Mouse (Mus musculus) heart, postnatal 0 days (tissue): ENCODE measurements at regions not wholly inside any gene's neighbourhood (a gene's known extent, or its start where the extent isn't known, plus 50 kb on each side); places are given as distances from the start of the nearest gene placed in this dataset.

Source experiments
- ATAC-seq: fragments of 200-750 bp; cut with Nextera tagmentation; 2 replicates; pipeline ENCODE4 v1.8.0; 2017; ENCODE audit warnings: low read depth, moderate number of reproducible peaks, moderate library complexity; ENCODE audit not compliant: insufficient read depth
- DNase-seq: peaks from one replicate; pipeline ENCODE4 v3.0.0-alpha.2; 2016; ENCODE audit warnings: low spot score
- H3K27ac ChIP-seq: fragments of 300-500 bp; sonication (generic); 2 replicates; pipeline ENCODE4 v1.5.1; 2014; ENCODE audit warnings: low read depth, mild to moderate bottlenecking
- H3K27me3 ChIP-seq: fragments of 300-500 bp; sonication (generic); 2 replicates; pipeline ENCODE4 v1.6.1; 2014; ENCODE audit warnings: low read length, mixed read lengths; ENCODE audit not compliant: control insufficient read depth, insufficient read depth
- H3K36me3 ChIP-seq: fragments of 300-500 bp; sonication (generic); replicated peaks from 2 replicates; pipeline ENCODE4 v1.6.1; 2014; ENCODE audit warnings: low read length, mixed read lengths; ENCODE audit not compliant: control insufficient read depth, insufficient read depth
- H3K4me1 ChIP-seq: fragments of 300-500 bp; sonication (generic); 2 replicates; pipeline ENCODE4 v1.6.1; 2014; ENCODE audit warnings: antibody characterized with exemption; ENCODE audit not compliant: control insufficient read depth, insufficient read depth
- H3K4me2 ChIP-seq: fragments of 300-500 bp; sonication (generic); 2 replicates; pipeline ENCODE4 v1.6.1; 2014; ENCODE audit warnings: low read depth, mild to moderate bottlenecking, low read length, moderate library complexity
- H3K4me3 ChIP-seq: fragments of 300-500 bp; sonication (generic); 2 replicates; pipeline ENCODE4 v1.5.1; 2014; ENCODE audit warnings: low read depth, low read length
- H3K9ac ChIP-seq: fragments of 300-500 bp; sonication (generic); replicated peaks from 2 replicates; pipeline ENCODE4 v1.6.1; 2014; ENCODE audit warnings: low read depth, low read length, mixed read lengths
- H3K9me3 ChIP-seq: fragments of 300-500 bp; sonication (generic); replicated peaks from 2 replicates; pipeline ENCODE4 v1.6.1; 2016; ENCODE audit warnings: low read length; ENCODE audit not compliant: control insufficient read depth
- CTCF ChIP-seq: IDR thresholded peaks from 2 replicates; pipeline ENCODE4 v1.5.1; 2016; ENCODE audit warnings: antibody characterized with exemption, control low read depth, low read depth
- EP300 ChIP-seq: IDR thresholded peaks from 2 replicates; pipeline ENCODE4 v1.6.1; 2016; ENCODE audit warnings: antibody characterized with exemption, low read depth
- WGBS: fragments of 180-500 bp; shearing (Covaris S2); extraction: QIAGEN DNeasy Blood & Tissue Kit; methylation state at CpG from one replicate; pipeline ENCODE4 v1.1.7; 2014; 5-methylcytosine and 5-hydroxymethylcytosine counted together

DNA sequence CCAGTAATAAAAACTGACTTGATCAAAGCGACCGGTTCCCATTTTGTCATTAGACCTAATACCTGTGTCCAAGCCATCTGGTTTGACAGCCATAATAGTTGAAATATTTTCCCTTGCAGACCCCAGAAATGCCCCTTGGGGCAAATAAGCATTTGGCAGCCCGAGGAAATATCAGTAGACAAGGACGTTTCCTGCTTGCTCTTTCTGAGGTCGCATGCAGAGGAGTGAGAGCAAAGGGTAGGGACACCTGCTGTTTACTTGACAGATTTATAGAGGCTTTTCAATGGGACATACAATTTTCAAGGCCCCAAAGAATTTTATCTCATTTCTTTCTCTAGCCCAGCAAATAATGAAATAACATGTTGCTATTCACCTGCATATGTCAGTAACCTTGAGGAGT is 73.5 kb downstream of the Csl start:
- TF ChIP-seq EP300 (no peak), CTCF (no peak)
- WGBS, result 65% methylated on average over 5 of the region's 5 CpGs
- H3K4me3 ChIP-seq, result no peak overlapping the region
- DNase-seq (no peak), ATAC-seq (no peak)
- no peak overlapping the region for H3K27ac ChIP-seq
- peaks cover 13% of the 10 kb centered on the region for H3K4me1 ChIP-seq
- no peak overlapping the region for H3K4me2 ChIP-seq
- no peak overlapping the region for H3K9ac ChIP-seq
- no peaks in the 10 kb centered on the region for H3K27me3 ChIP-seq
- no peaks in the 10 kb centered on the region for H3K36me3 ChIP-seq
- no peaks in the 10 kb centered on the region for H3K9me3 ChIP-seq

DNA sequence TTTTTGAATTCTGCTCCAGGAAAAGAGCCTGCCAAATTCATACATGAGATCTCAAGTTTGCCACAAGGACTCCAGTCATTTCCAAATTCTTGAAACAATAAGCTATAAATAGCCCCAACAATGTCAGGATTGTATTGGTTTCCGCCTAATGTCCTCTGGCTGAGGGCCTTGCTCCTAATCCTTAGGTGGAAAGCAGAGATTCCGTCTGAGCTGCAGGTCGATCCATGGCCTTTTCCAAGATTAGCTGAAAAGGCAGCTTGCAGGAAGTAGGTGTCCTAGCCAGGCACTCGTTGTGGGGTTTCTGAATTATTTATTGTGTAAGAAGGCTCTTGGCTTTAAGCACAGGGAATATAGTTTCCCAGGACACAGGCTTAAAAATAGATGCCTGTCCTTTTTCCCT is 72.4 kb downstream of the Csl start:
- ATAC-seq (peak; percentile 36; the same call in 1 of the 2 replicates), DNase-seq (peak; percentile 43)
- H3K27me3 ChIP-seq, result no peaks in the 10 kb centered on the region
- 19% methylated on average over 4 of the region's 4 CpGs for WGBS
- no peak overlapping the region for H3K4me2 ChIP-seq
- H3K27ac ChIP-seq, result peak overlapping the region; percentile 57
- H3K9me3 ChIP-seq, result no peaks in the 10 kb centered on the region
- H3K9ac ChIP-seq, result no peak overlapping the region
- H3K4me3 ChIP-seq, result no peak overlapping the region
- peaks cover 13% of the 10 kb centered on the region for H3K4me1 ChIP-seq
- TF ChIP-seq CTCF, result no peak
- no peaks in the 10 kb centered on the region for H3K36me3 ChIP-seq

DNA sequence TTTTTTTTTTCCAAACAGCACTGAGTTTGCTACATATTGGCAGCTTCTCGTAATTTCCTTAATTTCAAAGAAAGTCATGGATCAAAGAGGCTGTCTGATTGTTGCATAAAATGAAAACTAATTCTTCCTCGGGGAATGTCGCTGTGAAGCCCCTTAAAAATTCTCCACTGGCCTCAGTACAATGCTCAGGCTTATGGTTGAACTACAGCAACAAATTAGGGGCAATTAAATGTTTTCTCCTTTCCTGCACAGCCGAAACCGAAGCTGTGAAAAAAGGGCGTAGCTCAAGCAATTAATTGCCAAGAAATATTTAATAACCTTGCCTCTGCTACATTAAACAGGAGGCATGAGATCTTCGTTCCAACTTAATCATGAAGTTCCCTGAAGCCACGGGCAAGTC is 61.8 kb downstream of the Csl start:
- no peak overlapping the region for H3K4me3 ChIP-seq
- H3K36me3 ChIP-seq, result no peaks in the 10 kb centered on the region
- DNase-seq (no peak), ATAC-seq (no peak)
- H3K4me2 ChIP-seq, result no peak overlapping the region
- H3K9me3 ChIP-seq, result no peaks in the 10 kb centered on the region
- H3K27me3 ChIP-seq, result no peaks in the 10 kb centered on the region
- H3K27ac ChIP-seq, result no peak overlapping the region
- 77% methylated on average over 8 of the region's 8 CpGs for WGBS
- H3K9ac ChIP-seq, result no peak overlapping the region
- no peak for TF ChIP-seq CTCF
- no peak for TF ChIP-seq EP300
- H3K4me1 ChIP-seq, result no peaks in the 10 kb centered on the region

DNA sequence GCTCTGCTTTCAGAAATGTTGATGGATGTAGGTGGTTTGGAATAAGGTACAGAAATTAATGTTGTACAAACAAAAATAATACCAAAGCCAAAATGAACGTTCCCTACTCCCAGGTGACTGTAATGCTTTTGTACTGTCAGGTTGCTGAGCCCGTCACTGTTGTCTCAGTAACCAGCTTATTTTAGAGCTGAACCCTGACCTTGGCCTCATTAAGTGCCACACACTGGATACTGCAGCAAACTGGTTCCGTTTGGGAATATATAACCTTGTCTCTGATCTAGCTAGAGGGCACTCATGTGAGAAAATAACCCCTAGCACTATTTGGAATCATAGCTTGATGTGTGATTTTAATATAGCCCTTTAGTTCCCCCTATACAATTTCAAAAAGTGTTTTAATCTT is 60.0 kb downstream of the Csl start:
- TF ChIP-seq EP300, result no peak
- no peak for TF ChIP-seq CTCF
- 43% methylated on average over 3 of the region's 3 CpGs for WGBS
- no peak for ATAC-seq
- Histone ChIP-seq H3K4me3 (no peak overlapping the region), H3K4me1 (no peaks in the 10 kb centered on the region), H3K27me3 (no peaks in the 10 kb centered on the region), H3K27ac (no peak overlapping the region), H3K36me3 (no peaks in the 10 kb centered on the region), H3K9ac (no peak overlapping the region), H3K4me2 (no peak overlapping the region), H3K9me3 (no peaks in the 10 kb centered on the region)
- no peak for DNase-seq

DNA sequence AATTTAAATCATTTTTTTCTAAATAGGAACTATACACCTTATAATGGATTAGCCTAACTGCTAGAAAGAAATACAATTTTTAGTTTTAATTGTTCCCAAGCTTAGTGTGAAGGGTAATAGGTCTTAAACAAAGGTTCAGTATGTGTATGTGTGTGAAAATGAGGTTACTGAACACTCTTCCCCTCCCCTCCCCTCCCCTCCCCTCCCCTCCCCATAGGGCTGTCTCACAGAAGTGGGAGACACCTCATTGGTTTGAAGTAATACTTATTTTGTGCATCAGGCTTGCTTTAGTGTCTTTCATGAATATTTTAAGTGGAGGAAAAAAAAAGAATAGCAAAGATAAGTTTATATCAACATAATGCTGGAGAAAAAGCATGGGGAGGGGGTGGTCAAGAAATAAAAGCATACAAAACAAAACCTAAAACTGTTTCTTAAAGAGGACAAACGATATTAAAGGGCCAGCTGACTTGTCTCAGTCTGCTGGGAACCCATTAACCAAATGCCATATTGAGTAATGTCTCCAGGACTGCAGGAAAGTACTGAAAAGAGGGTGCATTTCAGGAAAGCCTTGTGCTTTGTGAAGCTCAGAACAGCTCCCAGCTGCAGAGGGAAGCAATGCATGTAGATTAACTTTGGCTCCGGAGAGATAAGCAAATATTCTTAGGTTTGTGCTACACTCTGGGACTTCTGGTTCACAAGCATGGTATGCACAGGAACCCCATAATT is 59.2 kb downstream of the Csl start:
- no peak overlapping the region for H3K9ac ChIP-seq
- no peak overlapping the region for H3K4me3 ChIP-seq
- WGBS, result 48% methylated on average over 2 of the region's 2 CpGs
- H3K27me3 ChIP-seq, result no peaks in the 10 kb centered on the region
- no peaks in the 10 kb centered on the region for H3K36me3 ChIP-seq
- TF ChIP-seq CTCF (no peak), EP300 (no peak)
- DNase-seq (no peak), ATAC-seq (no peak)
- H3K4me1 ChIP-seq, result no peaks in the 10 kb centered on the region
- no peaks in the 10 kb centered on the region for H3K9me3 ChIP-seq
- H3K4me2 ChIP-seq, result no peak overlapping the region
- H3K27ac ChIP-seq, result no peak overlapping the region
